Mouse (Mus musculus) hindbrain, embryonic 11.5 days (tissue): ENCODE results near the gene Slc10a7. TPM values are rescaled to one million over a fixed set of nuclear protein-coding genes. Genes with fewer than 3 reads are reported as not detected.

Source experiments
- ATAC-seq: fragments of 200-750 bp; cut with Nextera tagmentation; 2 replicates; pipeline ENCODE4 v1.8.0; 2017; ENCODE audit warnings: mild to moderate bottlenecking, moderate TSS enrichment, moderate library complexity; ENCODE audit not compliant: low FRiP score
- DNase-seq: peaks from one replicate; pipeline ENCODE4 v3.0.0-alpha.2; 2015; ENCODE audit warnings: low spot score
- H3K27ac ChIP-seq: fragments of 300-500 bp; sonication (generic); 2 replicates; pipeline ENCODE4 v1.5.1; 2014; ENCODE audit warnings: mild to moderate bottlenecking, low read depth, low read length
- H3K27me3 ChIP-seq: fragments of 300-500 bp; sonication (generic); 2 replicates; pipeline ENCODE4 v1.6.1; 2014; ENCODE audit warnings: mild to moderate bottlenecking, low read length, moderate library complexity, mixed read lengths; ENCODE audit not compliant: control insufficient read depth, insufficient read depth
- H3K36me3 ChIP-seq: fragments of 300-500 bp; sonication (generic); 2 replicates; pipeline ENCODE4 v1.6.1; 2014; ENCODE audit warnings: mild to moderate bottlenecking, low read length, moderate library complexity, mixed read lengths; ENCODE audit not compliant: control insufficient read depth, insufficient read depth
- H3K4me1 ChIP-seq: fragments of 300-500 bp; sonication (generic); replicated peaks from 2 replicates; pipeline ENCODE4 v1.6.1; 2014; ENCODE audit warnings: low read length, mixed read lengths; ENCODE audit not compliant: control insufficient read depth, insufficient read depth
- H3K4me2 ChIP-seq: fragments of 300-500 bp; sonication (generic); replicated peaks from 2 replicates; pipeline ENCODE4 v1.6.1; 2014; ENCODE audit warnings: mild to moderate bottlenecking, low read depth, low read length
- H3K4me3 ChIP-seq: fragments of 300-500 bp; sonication (generic); 2 replicates; pipeline ENCODE4 v1.5.1; 2014; ENCODE audit warnings: low read depth, low read length
- H3K9ac ChIP-seq: fragments of 300-500 bp; sonication (generic); 2 replicates; pipeline ENCODE4 v1.6.1; 2014; ENCODE audit warnings: low read depth, low read length
- H3K9me3 ChIP-seq: fragments of 300-500 bp; sonication (generic); 2 replicates; pipeline ENCODE4 v1.6.1; 2016; ENCODE audit warnings: low read length; ENCODE audit not compliant: control insufficient read depth
- WGBS: fragments of 180-500 bp; shearing (Covaris S2); extraction: QIAGEN DNeasy Blood & Tissue Kit; methylation state at CpG from one replicate; pipeline ENCODE4 v1.1.7; 2014; 5-methylcytosine and 5-hydroxymethylcytosine counted together
- polyA plus RNA-seq: library from polyadenylated mRNA; unstranded; fragments of >200 nt; fragmentation: Nextera tagmentation; extraction: Ambion mirVana; gene quantifications from 2 replicates; pipeline ENCODE4 v1.2.1, GENCODE M21; 2014

Slc10a7 gene
- polyA plus RNA-seq, 1 experiment from 2014 or later: 12.8 TPM

GRCm38 (mm10) chr8:78749861-78750825, 241.0 kb downstream of the Slc10a7 start:
- Histone ChIP-seq H3K9me3 (no peaks in the 10 kb centered on the region), H3K27me3 (no peaks in the 10 kb centered on the region), H3K27ac (no peak overlapping the region), H3K4me3 (no peak overlapping the region), H3K36me3 (no peaks in the 10 kb centered on the region), H3K4me1 (no peaks in the 10 kb centered on the region), H3K4me2 (no peak overlapping the region), H3K9ac (no peak overlapping the region)
- ATAC-seq (no peak), DNase-seq (no peak)
- 81% methylated on average over 8 of the region's 8 CpGs for WGBS

DNA sequence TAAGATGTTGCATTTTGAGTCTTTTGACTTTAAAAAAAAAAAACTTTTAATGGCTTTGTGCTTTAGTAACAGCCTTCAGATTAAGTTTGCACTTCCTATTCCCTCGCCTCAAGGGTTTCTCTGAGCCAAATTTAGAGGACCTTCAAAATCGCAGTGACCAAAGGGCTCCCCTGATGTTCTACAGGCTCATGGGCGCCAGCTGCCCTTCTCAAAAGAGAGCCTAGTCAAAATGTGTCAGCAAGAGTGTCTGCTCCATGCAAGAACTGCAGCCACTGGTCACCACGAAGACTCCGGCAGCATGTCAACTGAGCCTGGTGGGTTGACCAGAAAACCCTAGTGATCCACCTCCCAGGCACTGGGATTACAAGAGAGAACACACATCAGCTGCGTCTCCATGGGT, 242.0 kb downstream of the Slc10a7 start:
- no peak overlapping the region for H3K4me3 ChIP-seq
- ATAC-seq (no peak), DNase-seq (no peak)
- H3K9me3 ChIP-seq: no peaks in the 10 kb centered on the region
- H3K9ac ChIP-seq: no peak overlapping the region
- 93% methylated on average over 6 of the region's 6 CpGs for WGBS
- no peaks in the 10 kb centered on the region for H3K36me3 ChIP-seq
- H3K27me3 ChIP-seq: no peaks in the 10 kb centered on the region
- no peaks in the 10 kb centered on the region for H3K4me1 ChIP-seq
- H3K4me2 ChIP-seq: no peak overlapping the region
- H3K27ac ChIP-seq: no peak overlapping the region

DNA sequence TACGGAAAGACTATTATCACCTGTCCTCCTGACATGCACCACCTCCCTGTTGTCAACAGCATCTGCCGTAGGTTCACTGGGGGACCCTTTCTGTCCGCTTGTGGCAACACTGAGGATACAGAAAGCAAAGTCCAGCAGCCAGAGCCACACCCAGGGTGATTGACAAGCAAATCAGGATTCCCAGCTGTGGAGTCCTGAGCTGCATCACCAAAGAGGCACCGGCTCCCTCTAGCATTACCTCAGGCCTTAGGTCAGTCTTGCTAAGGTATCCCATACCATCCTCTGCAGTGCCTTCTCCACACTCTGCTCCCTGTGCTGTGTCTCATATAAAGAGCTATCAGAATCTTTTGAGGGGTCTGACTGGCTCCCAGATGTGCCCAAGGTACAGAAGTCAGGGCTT, 245.8 kb downstream of the Slc10a7 start:
- Histone ChIP-seq H3K9me3 (no peaks in the 10 kb centered on the region), H3K36me3 (no peaks in the 10 kb centered on the region), H3K27ac (no peak overlapping the region), H3K27me3 (no peaks in the 10 kb centered on the region), H3K9ac (no peak overlapping the region), H3K4me2 (no peak overlapping the region), H3K4me1 (no peaks in the 10 kb centered on the region), H3K4me3 (no peak overlapping the region)
- WGBS: 78% methylated on average over 4 of the region's 4 CpGs
- no peak for ATAC-seq
- no peak for DNase-seq

DNA sequence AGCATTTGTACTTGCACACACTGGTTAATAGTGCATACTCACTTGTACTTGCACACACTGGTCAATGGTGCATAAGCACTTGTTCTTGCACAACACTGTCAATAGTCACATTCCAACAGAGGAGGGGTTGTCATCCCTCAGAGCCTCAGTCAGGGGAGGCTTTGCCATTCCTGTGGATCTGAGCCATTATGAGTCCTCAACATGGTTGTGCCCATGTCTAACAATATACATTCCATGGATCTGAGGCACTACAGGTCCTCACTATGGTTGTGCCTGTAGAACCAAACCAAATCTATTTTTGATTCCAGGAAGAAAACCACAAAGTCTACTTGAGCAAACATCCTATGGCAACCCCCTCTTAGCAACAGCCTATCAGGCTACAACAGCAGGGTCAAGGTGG, 250.0 kb downstream of the Slc10a7 start:
- Histone ChIP-seq H3K4me1 (no peaks in the 10 kb centered on the region), H3K9me3 (no peaks in the 10 kb centered on the region), H3K27ac (no peak overlapping the region), H3K4me3 (no peak overlapping the region), H3K9ac (no peak overlapping the region), H3K27me3 (no peaks in the 10 kb centered on the region), H3K36me3 (no peaks in the 10 kb centered on the region), H3K4me2 (no peak overlapping the region)
- no peak for ATAC-seq
- DNase-seq: no peak

DNA sequence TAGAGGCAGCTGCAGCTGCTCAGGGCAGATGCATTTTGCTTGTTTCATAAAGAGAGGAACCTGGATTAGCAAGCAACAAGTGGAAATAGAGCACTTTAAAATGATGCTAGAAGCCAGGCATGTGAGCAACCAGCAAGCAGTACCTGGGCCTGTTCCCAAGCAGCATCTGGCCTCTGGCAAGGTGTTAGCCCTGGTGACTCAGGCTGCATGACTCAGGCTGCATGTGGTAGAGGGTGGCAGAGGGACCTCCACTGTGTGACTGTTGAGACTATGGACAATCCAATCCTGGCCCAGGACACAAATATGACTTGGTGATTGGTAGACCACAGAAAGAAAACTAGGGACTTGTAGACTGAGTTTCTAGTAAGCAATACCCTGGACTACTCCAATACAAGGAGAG, 255.8 kb downstream of the Slc10a7 start:
- no peak for ATAC-seq
- H3K27ac ChIP-seq: no peak overlapping the region
- DNase-seq: no peak

GRCm38 (mm10) chr8:78765556-78765955, 256.4 kb downstream of the Slc10a7 start:
- H3K4me2 ChIP-seq: no peak overlapping the region
- 90% methylated on average over 1 of the region's 1 CpGs for WGBS
- no peak overlapping the region for H3K9ac ChIP-seq
- H3K4me1 ChIP-seq: no peaks in the 10 kb centered on the region
- no peaks in the 10 kb centered on the region for H3K27me3 ChIP-seq
- H3K9me3 ChIP-seq: no peaks in the 10 kb centered on the region
- H3K36me3 ChIP-seq: no peaks in the 10 kb centered on the region
- ATAC-seq: no peak
- DNase-seq: no peak
- no peak overlapping the region for H3K27ac ChIP-seq
- no peak overlapping the region for H3K4me3 ChIP-seq

More for the DNA sequence above, 255.8 kb downstream of the Slc10a7 start:
- no peaks in the 10 kb centered on the region for H3K27me3 ChIP-seq
- H3K4me2 ChIP-seq: no peak overlapping the region
- H3K9me3 ChIP-seq: no peaks in the 10 kb centered on the region
- no peak overlapping the region for H3K4me3 ChIP-seq
- H3K4me1 ChIP-seq: no peaks in the 10 kb centered on the region
- no peaks in the 10 kb centered on the region for H3K36me3 ChIP-seq
- no peak overlapping the region for H3K9ac ChIP-seq

DNA sequence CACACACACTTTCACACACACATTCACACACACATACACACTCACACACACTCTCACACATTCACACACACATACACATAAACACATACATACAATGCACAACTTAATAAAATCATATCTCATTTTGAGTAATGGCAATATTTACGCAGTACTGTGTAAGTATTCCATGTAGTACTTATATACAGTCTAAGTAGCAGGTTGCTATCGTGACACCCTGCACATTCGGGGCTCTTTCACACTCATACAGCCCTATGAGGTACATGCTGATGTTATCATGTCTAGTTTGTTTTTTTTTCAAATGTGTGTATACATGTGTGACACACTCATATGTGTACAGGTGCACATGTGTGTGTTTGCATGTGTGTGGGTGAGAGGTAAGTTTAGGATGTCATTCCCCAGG, 261.4 kb downstream of the Slc10a7 start:
- WGBS: 95% methylated on average over 3 of the region's 3 CpGs
- DNase-seq: no peak
- H3K9me3 ChIP-seq: no peaks in the 10 kb centered on the region
- no peak overlapping the region for H3K9ac ChIP-seq
- H3K27ac ChIP-seq: no peak overlapping the region
- no peaks in the 10 kb centered on the region for H3K36me3 ChIP-seq
- ATAC-seq: no peak
- no peak overlapping the region for H3K4me3 ChIP-seq
- H3K27me3 ChIP-seq: no peaks in the 10 kb centered on the region
- no peaks in the 10 kb centered on the region for H3K4me1 ChIP-seq
- no peak overlapping the region for H3K4me2 ChIP-seq

DNA sequence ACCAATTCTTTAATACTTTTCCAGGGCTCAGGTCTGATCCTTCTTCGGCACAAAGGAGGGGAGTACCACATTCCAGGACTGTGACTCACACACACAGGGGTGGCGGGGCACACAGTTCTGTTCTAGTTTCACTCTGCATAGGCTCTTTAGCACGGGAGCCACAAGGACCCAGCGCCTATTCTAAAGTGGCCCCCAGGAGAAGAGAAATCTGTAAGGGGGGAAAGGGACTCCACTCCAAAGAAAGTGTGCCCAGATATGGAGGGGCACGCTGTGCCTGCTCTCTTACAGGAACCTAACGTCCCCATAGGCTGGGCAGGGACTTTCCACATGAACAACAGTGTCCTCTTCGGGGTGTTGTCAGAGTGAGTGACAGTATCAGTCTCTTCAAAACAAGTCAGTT, 262.1 kb downstream of the Slc10a7 start:
- 71% methylated on average over 7 of the region's 7 CpGs for WGBS
- Histone ChIP-seq H3K27me3 (no peaks in the 10 kb centered on the region), H3K4me2 (no peak overlapping the region), H3K36me3 (no peaks in the 10 kb centered on the region), H3K4me1 (no peaks in the 10 kb centered on the region), H3K9me3 (no peaks in the 10 kb centered on the region), H3K27ac (no peak overlapping the region), H3K4me3 (no peak overlapping the region), H3K9ac (no peak overlapping the region)
- no peak for DNase-seq
- no peak for ATAC-seq

DNA sequence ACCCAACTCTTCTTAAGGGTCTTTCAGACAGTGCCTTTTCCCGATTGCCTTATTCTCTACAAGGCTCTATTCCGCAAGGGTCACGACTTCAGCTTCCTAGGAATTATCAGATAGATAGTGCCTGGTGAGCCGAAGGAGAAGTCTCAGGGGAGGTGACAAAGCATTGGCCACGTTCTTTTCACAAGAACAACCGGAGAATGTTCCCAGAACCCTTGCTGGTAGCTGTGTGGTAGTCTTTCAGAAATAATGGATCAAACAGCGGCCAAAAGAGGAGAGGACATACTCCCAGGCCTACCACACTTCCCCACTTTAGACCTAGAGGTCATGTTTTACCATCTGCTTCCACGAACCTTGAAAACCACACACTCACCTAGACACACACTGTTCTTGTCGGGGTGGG, 267.7 kb downstream of the Slc10a7 start:
- Histone ChIP-seq H3K9ac (no peak overlapping the region), H3K4me2 (no peak overlapping the region), H3K9me3 (no peaks in the 10 kb centered on the region), H3K4me3 (no peak overlapping the region), H3K4me1 (no peaks in the 10 kb centered on the region), H3K27me3 (no peaks in the 10 kb centered on the region), H3K36me3 (no peaks in the 10 kb centered on the region), H3K27ac (no peak overlapping the region)
- ATAC-seq (no peak), DNase-seq (no peak)
- WGBS: 90% methylated on average over 9 of the region's 9 CpGs
